Mouse (Mus musculus): ENCODE measurements around the gene Tmem210.

DNA sequence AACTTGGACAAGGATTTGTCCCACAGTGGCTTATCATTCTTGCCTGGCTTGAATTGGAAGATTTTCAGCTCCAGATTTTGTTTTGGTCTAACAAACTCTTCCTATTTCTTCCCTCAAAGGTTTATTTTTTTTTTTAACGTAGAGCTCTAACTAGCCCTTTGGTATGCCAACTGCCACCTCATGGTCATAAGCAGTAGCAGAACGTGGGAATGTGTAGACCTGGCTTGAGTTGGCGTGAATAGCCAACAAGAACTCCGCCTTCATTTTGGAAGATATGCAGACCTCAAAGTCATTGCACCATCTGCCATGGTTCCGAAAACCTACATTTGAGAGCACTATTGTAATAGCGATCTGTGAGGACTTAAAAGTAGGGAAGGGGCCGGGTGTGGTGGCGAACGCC is 43.5 kb downstream of the Tmem210 start:
- TF ChIP-seq POLR2A (IDR thresholded peaks at IDR 0.05; ENCODE audit: low read depth, low read length) (no peak), CTCF (IDR thresholded peaks at IDR 0.05; ENCODE audit: extremely low read depth, insufficient read length, insufficient replicate concordance, low read depth, low read length) (no peak)
